18 mouse cellular contexts compared by ENCODE assay signal in genomic region chr4:120011788-120012187, GRCm38 (mm10). TPM values are rescaled to one million over a fixed set of nuclear protein-coding genes. Genes with fewer than 3 reads are reported as not detected.
DNase-seq lines count a peak whose midpoint lies in the region; ATAC-seq and TF ChIP-seq lines count a peak whose summit lies in the region.
"Had no signal": no experiment of that assay in that cellular context is flagged by ENCODE, and none has a peak within 500 bp of the region (broad histone marks: within the 10 kb centered on the region; RNA-seq: fewer than 3 reads in every experiment).

No protein-coding gene starts in this region.

- no peak for TF ChIP-seq EP300 in heart, postnatal 0 days (IDR thresholded peaks at IDR 0.05; ENCODE audit: low read depth)

- WGBS in heart, postnatal 0 days = 57% methylated on average over 10 of the region's 10 CpGs
- 76% methylated on average over 10 of the region's 10 CpGs for WGBS in forebrain, embryonic 10.5 days

- no peaks in the 10 kb centered on the region for H3K27me3 ChIP-seq in heart, postnatal 0 days (ENCODE audit: control insufficient read depth, insufficient read depth, low read length)
- H3K27me3 ChIP-seq in forebrain, embryonic 10.5 days (ENCODE audit: poor library complexity, severe bottlenecking) = peaks cover 7% of the 10 kb centered on the region; the same call in 1 of the 2 replicates
- H3K27me3 ChIP-seq: embryonic facial prominence, embryonic 13.5 days; hindbrain, embryonic 12.5 days had no signal

- H3K4me1 ChIP-seq in heart, postnatal 0 days (ENCODE audit: control insufficient read depth, insufficient read depth) = peaks cover 7% of the 10 kb centered on the region; the same call in 1 of the 2 replicates
- 0 out of 2 replicates have a peak, but pooled peaks cover 6% of the 10 kb centered on the region for H3K4me1 ChIP-seq in forebrain, embryonic 10.5 days
- H3K4me1 ChIP-seq: hindbrain, embryonic 12.5 days had no signal

- intact Hi-C loops in heart, postnatal 10 days (cut with DNase I) = loop anchor here (2.0 kb wide), 1 partner anchor 43 kb away; no protein-coding TSS in a partner anchor

- no peak overlapping the region for H3K4me3 ChIP-seq in heart, postnatal 0 days (ENCODE audit: low read depth, low read length)
- H3K4me3 ChIP-seq in forebrain, embryonic 10.5 days = no peak overlapping the region
- H3K4me3 ChIP-seq: embryonic facial prominence, embryonic 13.5 days; hindbrain, embryonic 12.5 days had no signal

- H3K4me2 ChIP-seq in heart, postnatal 0 days (ENCODE audit: low read depth, low read length) = no peak overlapping the region
- H3K4me2 ChIP-seq: embryonic facial prominence, embryonic 13.5 days; hindbrain, embryonic 12.5 days had no signal

- ATAC-seq in heart, postnatal 0 days (ENCODE audit: insufficient read depth, low read depth) = peak; percentile 32
- no peak for ATAC-seq in erythroid progenitor cell, adult 5-6 weeks (replicated peaks; ENCODE audit: low FRiP score, poor library complexity, severe bottlenecking)
- ATAC-seq: CD4-positive, CD25-positive, alpha-beta regulatory T cell, adult 4 months; forebrain, embryonic 16.5 days had no signal

- H3K27ac ChIP-seq in heart, postnatal 0 days (ENCODE audit: low read depth) = no peak overlapping the region
- no peak overlapping the region for H3K27ac ChIP-seq in forebrain, embryonic 10.5 days
- H3K27ac ChIP-seq: embryonic facial prominence, embryonic 13.5 days; hindbrain, embryonic 12.5 days; liver, embryonic 14.5 days had no signal

- no peak overlapping the region for H3K9ac ChIP-seq in heart, postnatal 0 days (replicated peaks; ENCODE audit: low read depth, low read length)
- H3K9ac ChIP-seq: embryonic facial prominence, embryonic 13.5 days; hindbrain, embryonic 12.5 days; liver, embryonic 14.5 days had no signal

- TF ChIP-seq CTCF in heart, postnatal 0 days (IDR thresholded peaks at IDR 0.05; ENCODE audit: low read depth) = no peak

- H3K36me3 ChIP-seq in heart, postnatal 0 days (replicated peaks; ENCODE audit: control insufficient read depth, insufficient read depth, low read length) = no peaks in the 10 kb centered on the region
- H3K36me3 ChIP-seq in forebrain, embryonic 10.5 days (replicated peaks) = no peaks in the 10 kb centered on the region
- H3K36me3 ChIP-seq: embryonic facial prominence, embryonic 13.5 days; hindbrain, embryonic 12.5 days had no signal

- H3K9me3 ChIP-seq in heart, postnatal 0 days (replicated peaks; ENCODE audit: control insufficient read depth, low read length) = no peaks in the 10 kb centered on the region
- no peaks in the 10 kb centered on the region for H3K9me3 ChIP-seq in forebrain, embryonic 10.5 days
- H3K9me3 ChIP-seq: embryonic facial prominence, embryonic 13.5 days; hindbrain, embryonic 12.5 days had no signal

- DNase-seq in heart, postnatal 0 days (ENCODE audit: low spot score) = no peak
- no peak for DNase-seq in heart, postnatal 10 days
- peak; percentile 63 for DNase-seq in adrenal gland, postnatal 14 days
- peak; percentile 42 for DNase-seq in kidney, adult 9 months
- DNase-seq in retina, embryonic 14.5 days (ENCODE audit: low spot score) = peak; percentile 29
- DNase-seq in forebrain, embryonic 10.5 days (ENCODE audit: extremely low spot score, low spot score) = no peak
- DNase-seq: cerebellum, adult 8-10 months; gastrocnemius, postnatal 25 days; thymus, postnatal 14 days had no signal

RNA-seq across cellular contexts. Expression of gene AL607142.1, which starts 53.0 kb away (rescaled TPM):
- not detected in 2 replicates for total RNA-seq in heart, postnatal 0 days (2014; rRNA removed; ENCODE audit: low replicate concordance)
- not detected in 2 replicates for polyA plus RNA-seq in heart, postnatal 0 days (2015; fragmentation: Nextera tagmentation; extraction: Ambion mirVana)
- not detected for total RNA-seq in heart, postnatal 10 days (2021)
- not detected in 2 replicates for total RNA-seq in adrenal gland, postnatal 14 days (2021)
- not detected in 2 replicates for total RNA-seq in erythroid progenitor cell, adult 5-6 weeks (2015; ENCODE audit: low replicate concordance)
- not detected in 2 replicates for total RNA-seq in erythroid progenitor cell, adult 5-6 weeks (2017; ENCODE audit: low replicate concordance)
- not detected in 2 replicates for polyA plus RNA-seq in forebrain, embryonic 10.5 days (2016; fragmentation: Nextera tagmentation; extraction: Ambion mirVana)
- total RNA-seq: gastrocnemius, postnatal 25 days; layer of hippocampus, adult 18-20 months; left cerebral cortex, postnatal 14 days; megakaryocyte-erythroid progenitor cell, adult 5-6 weeks had no signal
- polyA plus RNA-seq: CD4-positive, CD25-positive, alpha-beta regulatory T cell, adult 4 months; embryonic facial prominence, embryonic 13.5 days; forebrain, embryonic 16.5 days; hindbrain, embryonic 12.5 days; liver, embryonic 14.5 days had no signal

Comparison
In these comparisons a context has a peak if more than half of its experiments do, and no peak if none do; other contexts are left out.
1. DNase-seq: peak in adrenal gland, postnatal 14 days (single experiment), kidney, adult 9 months (single experiment) and retina, embryonic 14.5 days (single experiment); none in heart, postnatal 0 days (single experiment), heart, postnatal 10 days (0 of 2) and forebrain, embryonic 10.5 days (single experiment).